Mouse (Mus musculus) ES-E14 (cell line): ENCODE data around the gene Fam120a. TPM values are rescaled to one million over a fixed set of nuclear protein-coding genes. Genes with fewer than 3 reads are reported as not detected.

ENCODE experiments used
- DNase-seq: peaks from one replicate; pipeline ENCODE4 v3.0.0-alpha.2; 2013; ENCODE audit warnings: low read depth, low spot score
- H3K27ac ChIP-seq: 2 replicates; pipeline ENCODE4 v1.5.1; 2012; ENCODE audit warnings: low read depth, mild to moderate bottlenecking, low read length, moderate library complexity, mixed read lengths; ENCODE audit not compliant: poor library complexity, insufficient read depth, severe bottlenecking
- H3K36me3 ChIP-seq: 2 replicates; pipeline ENCODE4 v1.6.1; 2012; ENCODE audit warnings: mild to moderate bottlenecking, low read length, moderate library complexity, mixed read lengths; ENCODE audit not compliant: control insufficient read depth, poor library complexity, insufficient read depth, severe bottlenecking
- H3K4me1 ChIP-seq, 2 experiments: fragments of 150-350 bp in 1 of 2; sonication (generic) in 1 of 2; 2 replicates each; pipeline ENCODE4 v1.6.1; 2012; ENCODE audit warnings: low read length in 2 of 2, mild to moderate bottlenecking in 1 of 2, mixed read lengths in 1 of 2; ENCODE audit not compliant: control insufficient read depth in 2 of 2, insufficient read depth in 2 of 2, poor library complexity in 1 of 2
- H3K4me3 ChIP-seq, 2 experiments: fragments of 150-350 bp in 1 of 2; sonication (generic) in 1 of 2; 2 replicates each; pipeline ENCODE4 v1.5.1; 2012; ENCODE audit warnings: low read length in 2 of 2, low read depth in 1 of 2, mild to moderate bottlenecking in 1 of 2, mixed read lengths in 1 of 2; ENCODE audit not compliant: insufficient read depth in 1 of 2, poor library complexity in 1 of 2, severe bottlenecking in 1 of 2
- H3K9ac ChIP-seq: 2 replicates; pipeline ENCODE4 v1.6.1; 2012; ENCODE audit warnings: low read depth, mild to moderate bottlenecking, low read length, mixed read lengths; ENCODE audit not compliant: poor library complexity, insufficient read depth, severe bottlenecking
- H3K9me3 ChIP-seq: fragments of 150-350 bp; sonication (generic); 2 replicates; pipeline ENCODE4 v1.6.1; 2012; ENCODE audit warnings: low read depth, mild to moderate bottlenecking, low read length; ENCODE audit not compliant: control insufficient read depth, insufficient read depth
- CHD2 ChIP-seq: IDR thresholded peaks from 2 replicates; pipeline ENCODE4 v1.6.1; 2014; ENCODE audit warnings: mild to moderate bottlenecking, low read depth, low read length, inconsistent platforms
- HCFC1 ChIP-seq: IDR thresholded peaks from 2 replicates; pipeline ENCODE4 v1.6.1; 2012; ENCODE audit warnings: low read length, inconsistent platforms, borderline replicate concordance; ENCODE audit not compliant: insufficient read depth
- MAFK ChIP-seq: IDR thresholded peaks from 2 replicates; pipeline ENCODE4 v1.6.1; 2014; ENCODE audit warnings: mild to moderate bottlenecking, low read depth, low read length, inconsistent platforms; ENCODE audit not compliant: insufficient read depth
- ZC3H11A ChIP-seq: IDR thresholded peaks from 2 replicates; pipeline ENCODE4 v1.6.1; 2012; ENCODE audit warnings: low read depth, mild to moderate bottlenecking, inconsistent platforms, low read length, borderline replicate concordance
- ZNF384 ChIP-seq: IDR thresholded peaks from 2 replicates; pipeline ENCODE4 v1.6.1; 2012; ENCODE audit warnings: low read depth, low read length, inconsistent platforms
- in situ Hi-C, 2 experiments: fragments of 600-800 bp; cut with MboI; formaldehyde crosslinking; loops; one replicate each; pipeline ENCODE4 v1.15.1; 2025; ENCODE audit warnings: low sequenced_read_pairs in 2 of 2, inconsistent platforms in 1 of 2; ENCODE audit not compliant: unreplicated experiment in 2 of 2
- total RNA-seq: library from RNA; depleted of rRNA; stranded (reverse); fragments of 300-350 nt; gene quantifications from 2 replicates; pipeline ENCODE4 v1.2.3, GENCODE M21; 2012

Gene Fam120a
- total RNA-seq, 1 experiment: 111 TPM

DNA sequence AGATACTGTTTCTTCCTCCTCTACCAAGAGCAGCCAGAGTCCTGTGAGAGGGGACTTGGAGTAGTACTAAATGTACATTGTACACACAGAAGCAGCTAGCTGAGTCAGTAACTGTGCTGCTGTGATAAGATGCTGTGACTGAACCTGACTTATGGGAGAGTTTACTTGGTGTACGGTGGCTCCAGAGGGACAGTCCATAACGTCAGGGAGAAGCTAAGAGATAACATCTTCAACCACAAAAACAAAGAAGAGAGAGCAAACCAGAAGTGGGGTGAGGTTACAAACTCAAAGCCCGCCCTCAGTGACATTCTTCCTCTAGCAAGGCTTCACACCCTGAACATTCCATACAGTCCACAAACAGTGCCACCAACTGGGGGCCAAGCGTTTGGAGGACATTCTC is 122.5 kb downstream of the Fam120a start:
- Histone ChIP-seq H3K9ac (no peak overlapping the region), H3K36me3 (peaks cover 2% of the 10 kb centered on the region; the same call in 1 of the 2 replicates), H3K4me3 (no peak overlapping the region), H3K9me3 (no peaks in the 10 kb centered on the region), H3K27ac (no peak overlapping the region), H3K4me1 (peaks cover 0 to 5% of the 10 kb centered on the region in 2 experiments; a peak in 1 of 4 replicates)
- in situ Hi-C loops: no loop called here
- TF ChIP-seq ZNF384: no peak
- TF ChIP-seq MAFK: no peak
- no peak for TF ChIP-seq HCFC1
- no peak for TF ChIP-seq ZC3H11A
- no peak for TF ChIP-seq CHD2
- DNase-seq: no peak

DNA sequence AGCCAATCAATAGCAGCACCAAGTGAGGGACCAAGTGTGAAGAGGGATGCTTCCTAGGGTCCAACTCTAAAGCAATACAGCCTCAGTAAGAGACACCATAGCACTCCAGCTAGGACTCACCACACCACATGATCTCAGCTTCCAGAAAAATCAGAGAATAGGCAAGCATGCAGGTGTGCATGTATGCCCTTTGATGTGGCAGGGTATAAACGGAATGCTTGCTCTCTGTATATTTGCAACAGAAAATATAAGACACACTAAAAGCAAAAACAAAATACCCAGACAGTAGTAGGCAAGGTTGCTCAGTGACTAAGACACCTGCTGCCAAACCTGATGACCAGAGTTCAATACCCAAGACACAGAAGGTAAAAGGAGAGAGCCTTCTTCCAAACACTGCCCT is 124.3 kb downstream of the Fam120a start:
- in situ Hi-C loops: no loop called here
- no peak overlapping the region for H3K4me3 ChIP-seq
- no peaks in the 10 kb centered on the region for H3K9me3 ChIP-seq

DNA sequence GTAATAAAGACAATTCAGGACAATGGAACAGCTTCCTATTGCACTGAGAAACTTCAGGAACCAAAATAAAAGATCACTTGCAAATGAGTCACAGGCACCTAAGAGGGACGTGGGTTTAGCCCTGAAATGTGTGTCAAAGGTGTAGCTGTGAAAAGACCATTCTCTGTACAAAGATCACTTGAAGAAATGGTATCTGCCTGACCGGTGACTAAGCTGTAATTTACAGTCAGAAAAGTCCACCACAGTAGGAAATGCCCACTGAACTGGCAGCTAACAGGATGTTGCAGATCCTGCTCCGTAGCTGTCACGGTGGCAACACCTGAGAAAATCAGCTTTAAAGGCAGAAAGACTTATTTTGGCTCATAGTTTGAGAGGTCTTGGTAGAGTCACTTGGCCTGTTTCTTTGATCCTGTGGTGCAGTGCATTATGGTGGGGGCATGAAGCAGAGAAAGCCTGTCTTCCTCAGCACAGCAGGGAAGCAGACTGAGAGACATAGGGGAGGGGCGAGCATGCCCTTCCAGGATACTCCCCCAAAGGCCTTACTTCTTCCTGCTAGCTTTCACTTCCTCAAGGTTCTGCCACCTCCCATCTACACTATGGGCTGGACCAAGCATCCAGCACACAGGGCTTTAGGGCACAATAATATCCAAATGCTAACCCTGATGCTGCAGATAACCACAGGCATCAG is 125.8 kb downstream of the Fam120a start:
- H3K36me3 ChIP-seq: peaks cover 2% of the 10 kb centered on the region; the same call in 1 of the 2 replicates
- in situ Hi-C loops: no loop called here
- peaks cover 0 to 5% of the 10 kb centered on the region in 2 experiments; a peak in 1 of 4 replicates for H3K4me1 ChIP-seq
- H3K27ac ChIP-seq: no peak overlapping the region
- no peak overlapping the region for H3K4me3 ChIP-seq
- no peak for DNase-seq
- no peaks in the 10 kb centered on the region for H3K9me3 ChIP-seq
- no peak for TF ChIP-seq ZNF384
- TF ChIP-seq HCFC1: no peak
- no peak for TF ChIP-seq ZC3H11A
- TF ChIP-seq MAFK: no peak
- no peak for TF ChIP-seq CHD2
- H3K9ac ChIP-seq: no peak overlapping the region

More for the DNA sequence above, 124.3 kb downstream of the Fam120a start:
- no peak overlapping the region for H3K9ac ChIP-seq
- DNase-seq: no peak
- TF ChIP-seq CHD2 (no peak), HCFC1 (no peak), ZNF384 (no peak)
- peaks cover 2% of the 10 kb centered on the region; the same call in 1 of the 2 replicates for H3K36me3 ChIP-seq
- peaks cover 0 to 5% of the 10 kb centered on the region in 2 experiments; a peak in 1 of 4 replicates for H3K4me1 ChIP-seq
- H3K27ac ChIP-seq: no peak overlapping the region

GRCm38 (mm10) chr13:48838284-48838683 is 129.5 kb downstream of the Fam120a start:
- Histone ChIP-seq H3K9ac (no peak overlapping the region), H3K27ac (no peak overlapping the region), H3K36me3 (peaks cover 2% of the 10 kb centered on the region; the same call in 1 of the 2 replicates), H3K4me3 (no peak overlapping the region), H3K4me1 (peaks cover 0 to 5% of the 10 kb centered on the region in 2 experiments; a peak in 1 of 4 replicates), H3K9me3 (no peaks in the 10 kb centered on the region)
- no peak for DNase-seq
- in situ Hi-C loops: no loop called here
- no peak for TF ChIP-seq MAFK
- TF ChIP-seq HCFC1: no peak
- TF ChIP-seq CHD2: no peak

- H3K4me3 ChIP-seq: no peak overlapping the region
- no peak overlapping the region for H3K9ac ChIP-seq
- H3K4me1 ChIP-seq: peaks cover 0 to 4% of the 10 kb centered on the region in 2 experiments; a peak in 1 of 4 replicates
- H3K9me3 ChIP-seq: no peaks in the 10 kb centered on the region
- H3K27ac ChIP-seq: no peak overlapping the region
- H3K36me3 ChIP-seq: peaks cover 2% of the 10 kb centered on the region; the same call in 1 of the 2 replicates
- no peak for DNase-seq
- TF ChIP-seq CHD2 (no peak), ZNF384 (no peak), ZC3H11A (no peak), HCFC1 (no peak), MAFK (no peak)
- in situ Hi-C loops: no loop called here
Observed at GRCm38 (mm10) chr13:48837537-48837936, 130.3 kb downstream of the Fam120a start.
